12 mouse cellular contexts compared by ENCODE assay signal in the genomic region with DNA sequence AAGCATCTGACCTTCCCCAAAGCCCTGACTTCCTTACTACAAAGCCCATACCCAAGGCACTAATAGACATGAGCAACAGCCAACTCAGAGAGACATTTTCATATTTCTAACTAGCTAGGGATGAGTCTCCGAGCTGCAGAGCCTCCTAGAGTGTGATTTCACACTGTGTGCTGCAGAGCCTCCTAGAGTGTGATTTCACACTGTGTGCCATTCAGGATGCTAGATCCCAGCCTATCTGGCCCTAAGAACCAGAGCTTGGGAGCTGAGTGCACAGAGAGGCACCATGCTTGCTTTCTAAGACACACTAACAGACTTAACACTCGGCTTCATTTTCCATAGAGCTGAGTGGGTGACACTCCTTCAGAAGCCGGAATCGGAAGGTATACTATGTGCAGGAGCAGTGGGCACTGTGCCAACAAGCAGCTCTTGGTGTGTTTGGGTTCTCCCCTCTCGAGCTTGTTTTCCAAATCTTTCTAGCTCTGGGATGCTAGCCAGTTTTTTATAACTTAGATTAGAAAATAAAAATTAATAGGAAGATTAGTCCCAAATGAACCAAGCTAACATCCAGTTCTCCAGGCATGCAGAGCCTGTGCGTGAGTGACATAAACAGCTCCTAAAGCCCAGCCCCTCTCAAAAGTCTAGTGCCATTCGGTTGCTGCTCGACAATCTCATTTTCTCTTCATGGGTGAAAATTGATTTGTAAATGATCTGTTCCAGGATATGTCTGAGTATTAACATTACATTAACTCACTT.
DNase-seq lines count a peak whose midpoint lies in the region; ATAC-seq and TF ChIP-seq lines count a peak whose summit lies in the region.
"Had no signal": no experiment of that assay in that cellular context is flagged by ENCODE, and none has a peak within 500 bp of the region (broad histone marks: within the 10 kb centered on the region; RNA-seq: fewer than 3 reads in every experiment).

No protein-coding gene starts in this region.

- H3K4me2 ChIP-seq in forebrain, embryonic 14.5 days (ENCODE audit: low read length), result no peak overlapping the region
- no peak overlapping the region for H3K4me2 ChIP-seq in forebrain, embryonic 12.5 days
- no peak overlapping the region for H3K4me2 ChIP-seq in lung, embryonic 14.5 days
- no peak overlapping the region for H3K4me2 ChIP-seq in neural tube, embryonic 14.5 days (ENCODE audit: low read depth, low read length)
- H3K4me2 ChIP-seq: hindbrain, embryonic 14.5 days had no signal

- H3K4me1 ChIP-seq in forebrain, embryonic 14.5 days (ENCODE audit: control insufficient read depth, insufficient read depth, low read length), result peaks cover 2% of the 10 kb centered on the region; the same call in 1 of the 2 replicates
- 0 out of 2 replicates have a peak, but pooled peaks cover 9% of the 10 kb centered on the region for H3K4me1 ChIP-seq in forebrain, embryonic 12.5 days
- no peaks in the 10 kb centered on the region for H3K4me1 ChIP-seq in lung, embryonic 14.5 days (ENCODE audit: insufficient read depth)
- 0 out of 2 replicates have a peak, but pooled peaks cover 2% of the 10 kb centered on the region for H3K4me1 ChIP-seq in lung, adult 2 months (ENCODE audit: control insufficient read depth, insufficient read depth, low read length)
- H3K4me1 ChIP-seq in neural tube, embryonic 14.5 days (ENCODE audit: control insufficient read depth, insufficient read depth, low read length), result 0 out of 2 replicates have a peak, but pooled peaks cover 4% of the 10 kb centered on the region

- H3K9me3 ChIP-seq in forebrain, embryonic 14.5 days (replicated peaks; ENCODE audit: control insufficient read depth, low read length), result no peaks in the 10 kb centered on the region
- H3K9me3 ChIP-seq in forebrain, embryonic 12.5 days, result no peaks in the 10 kb centered on the region
- H3K9me3 ChIP-seq in lung, embryonic 14.5 days (ENCODE audit: low read depth, low read length), result no peaks in the 10 kb centered on the region
- no peaks in the 10 kb centered on the region for H3K9me3 ChIP-seq in neural tube, embryonic 14.5 days (ENCODE audit: control insufficient read depth, low read length)

- 57% methylated on average over 8 of the region's 8 CpGs for WGBS in forebrain, embryonic 14.5 days
- WGBS in forebrain, embryonic 12.5 days, result 64% methylated on average over 8 of the region's 8 CpGs
- 28% methylated on average over 8 of the region's 8 CpGs for WGBS in lung, embryonic 14.5 days
- 39% methylated on average over 8 of the region's 8 CpGs for WGBS in lung, adult 2 months
- WGBS in neural tube, embryonic 14.5 days, result 50% methylated on average over 8 of the region's 8 CpGs

- peak; percentile 52; the same call in 1 of the 2 replicates for ATAC-seq in forebrain, embryonic 14.5 days
- ATAC-seq in forebrain, embryonic 12.5 days (ENCODE audit: low FRiP score), result no peak
- peak; percentile 63; the same call in 1 of the 2 replicates for ATAC-seq in lung, embryonic 14.5 days (ENCODE audit: insufficient read depth)
- ATAC-seq in neural tube, embryonic 14.5 days (ENCODE audit: low read depth), result no peak

- TF ChIP-seq POLR2A in lung, adult 2 months (IDR thresholded peaks at IDR 0.05; ENCODE audit: borderline replicate concordance, extremely low read depth, low read depth, low read length), result no peak
- no peak for TF ChIP-seq POLR2A in brain, embryonic 14.5 days (IDR thresholded peaks at IDR 0.05; ENCODE audit: borderline replicate concordance, extremely low read depth, insufficient read depth, insufficient read length, poor library complexity, severe bottlenecking)

- no peak overlapping the region for H3K4me3 ChIP-seq in forebrain, embryonic 14.5 days (ENCODE audit: low read depth, low read length)
- no peak overlapping the region for H3K4me3 ChIP-seq in forebrain, embryonic 12.5 days (replicated peaks)
- no peak overlapping the region for H3K4me3 ChIP-seq in lung, embryonic 14.5 days (ENCODE audit: low read depth, low read length)
- H3K4me3 ChIP-seq in lung, adult 2 months (replicated peaks; ENCODE audit: extremely low read depth, low read depth, low read length), result no peak overlapping the region
- no peak overlapping the region for H3K4me3 ChIP-seq in neural tube, embryonic 14.5 days (ENCODE audit: low read depth, low read length)

- no peaks in the 10 kb centered on the region for H3K27me3 ChIP-seq in forebrain, embryonic 14.5 days (replicated peaks; ENCODE audit: control insufficient read depth, insufficient read depth, low read length)
- H3K27me3 ChIP-seq in forebrain, embryonic 12.5 days, result peaks cover 7% of the 10 kb centered on the region; the same call in 1 of the 2 replicates
- no peaks in the 10 kb centered on the region for H3K27me3 ChIP-seq in lung, embryonic 14.5 days (ENCODE audit: insufficient read depth, low read length)
- H3K27me3 ChIP-seq in neural tube, embryonic 14.5 days (ENCODE audit: control insufficient read depth, insufficient read depth, low read length), result no peaks in the 10 kb centered on the region

- TF ChIP-seq CTCF in lung, embryonic 14.5 days (IDR thresholded peaks at IDR 0.05; ENCODE audit: low read depth), result no peak
- TF ChIP-seq CTCF in lung, adult 2 months (IDR thresholded peaks at IDR 0.05; ENCODE audit: insufficient read depth, low read length), result no peak
- TF ChIP-seq CTCF in brain, embryonic 14.5 days (IDR thresholded peaks at IDR 0.05; ENCODE audit: borderline replicate concordance, extremely low read depth, insufficient read depth, insufficient read length), result no peak

- no peak overlapping the region for H3K9ac ChIP-seq in forebrain, embryonic 14.5 days (ENCODE audit: low read length)
- no peak overlapping the region for H3K9ac ChIP-seq in forebrain, embryonic 12.5 days
- no peak overlapping the region for H3K9ac ChIP-seq in lung, embryonic 14.5 days
- H3K9ac ChIP-seq in neural tube, embryonic 14.5 days (replicated peaks; ENCODE audit: low read depth, low read length), result no peak overlapping the region
- H3K9ac ChIP-seq: hindbrain, embryonic 14.5 days had no signal

- no peak overlapping the region for H3K27ac ChIP-seq in forebrain, embryonic 14.5 days (ENCODE audit: low read depth, low read length)
- no peak overlapping the region for H3K27ac ChIP-seq in forebrain, embryonic 12.5 days
- H3K27ac ChIP-seq in lung, embryonic 14.5 days (ENCODE audit: low read depth), result no peak overlapping the region
- peak overlapping the region; percentile 28; the same call in 1 of the 2 replicates for H3K27ac ChIP-seq in neural tube, embryonic 14.5 days (ENCODE audit: low read depth, low read length)
- H3K27ac ChIP-seq: hindbrain, embryonic 14.5 days; macrophage had no signal

- no peaks in the 10 kb centered on the region for H3K36me3 ChIP-seq in forebrain, embryonic 14.5 days (ENCODE audit: control insufficient read depth, insufficient read depth, low read length)
- no peaks in the 10 kb centered on the region for H3K36me3 ChIP-seq in forebrain, embryonic 12.5 days (replicated peaks)
- H3K36me3 ChIP-seq in lung, embryonic 14.5 days (ENCODE audit: insufficient read depth), result no peaks in the 10 kb centered on the region
- H3K36me3 ChIP-seq in neural tube, embryonic 14.5 days (ENCODE audit: control insufficient read depth, insufficient read depth, low read length), result no peaks in the 10 kb centered on the region

- DNase-seq in forebrain, embryonic 14.5 days (ENCODE audit: low spot score), result peak; percentile 59
- peak; percentile 66 for DNase-seq in lung, embryonic 14.5 days
- no peak for DNase-seq in lung, adult 2 months
- peak; percentile 65 for DNase-seq in brain, embryonic 14.5 days (ENCODE audit: low read depth)
- DNase-seq in heart, postnatal 4 days, result no peak
- DNase-seq in yolk sac, embryonic 10.5 days (ENCODE audit: low spot score), result no peak
- DNase-seq: B cell, adult 2 months; kidney, adult 9 months had no signal

Comparison
In these comparisons a context has a peak if more than half of its experiments do, and no peak if none do; other contexts are left out.
1. ATAC-seq: peak in forebrain, embryonic 14.5 days (single experiment) and lung, embryonic 14.5 days (single experiment); none in forebrain, embryonic 12.5 days (single experiment) and neural tube, embryonic 14.5 days (single experiment).
2. DNase-seq: peak in forebrain, embryonic 14.5 days (single experiment), lung, embryonic 14.5 days (single experiment) and brain, embryonic 14.5 days (single experiment); none in lung, adult 2 months (single experiment), heart, postnatal 4 days (single experiment) and yolk sac, embryonic 10.5 days (single experiment).